Mouse (Mus musculus): Measurements from ENCODE around the gene Trex1. TPM values are rescaled to one million over a fixed set of nuclear protein-coding genes. Genes with fewer than 3 reads are reported as not detected.

Gene Trex1
- polyA plus RNA-seq, 1 experiment from 2014 or later: 10.6 TPM

GRCm38 (mm10) chr9:109090446-109090845, 30.9 kb upstream of the Trex1 start:
- no peak overlapping the region for H3K4me2 ChIP-seq
- H3K4me3 ChIP-seq (ENCODE audit: low read depth, low read length): no peak overlapping the region
- 55% methylated on average over 15 of the region's 15 CpGs for WGBS
- H3K36me3 ChIP-seq (ENCODE audit: insufficient read depth): peaks cover 13% of the 10 kb centered on the region; the same call in 1 of the 2 replicates
- no peak for ATAC-seq (ENCODE audit: insufficient read depth)
- H3K9ac ChIP-seq: no peak overlapping the region
- TF ChIP-seq CTCF (IDR thresholded peaks at IDR 0.05; ENCODE audit: low read depth): no peak
- H3K27ac ChIP-seq (ENCODE audit: low read depth): 0 out of 2 replicates have a peak overlapping the region, but pooled peaks have one; percentile 12
- peak; percentile 21 for DNase-seq
- peaks cover 14% of the 10 kb centered on the region for H3K4me1 ChIP-seq (ENCODE audit: insufficient read depth)
- H3K9me3 ChIP-seq (ENCODE audit: low read depth, low read length): no peaks in the 10 kb centered on the region
- no peaks in the 10 kb centered on the region for H3K27me3 ChIP-seq (ENCODE audit: insufficient read depth, low read length)

DNA sequence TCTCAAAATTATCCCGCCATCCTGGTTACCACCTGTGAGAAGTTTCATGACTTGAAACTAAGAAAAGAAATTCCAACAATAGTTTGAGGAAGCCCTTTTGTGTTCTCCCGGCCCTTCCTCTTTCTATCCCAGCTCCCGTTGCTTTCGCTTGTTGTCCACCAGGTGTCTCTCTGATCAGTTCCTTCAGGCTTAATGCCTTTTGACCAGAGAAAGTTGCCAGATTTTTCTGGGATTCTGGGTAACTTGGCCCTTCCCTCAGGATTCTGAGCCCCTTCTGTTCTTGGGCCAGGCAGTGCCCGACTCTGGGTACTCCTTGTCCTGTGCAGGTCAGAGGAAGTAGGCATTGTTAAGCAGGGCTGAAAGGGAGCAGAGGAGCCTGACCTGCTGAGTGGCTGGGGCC, 28.5 kb upstream of the Trex1 start:
- Histone ChIP-seq H3K4me1 (ENCODE audit: insufficient read depth) (peaks cover 3% of the 10 kb centered on the region; the same call in 1 of the 2 replicates), H3K4me3 (ENCODE audit: low read depth, low read length) (no peak overlapping the region), H3K36me3 (ENCODE audit: insufficient read depth) (peaks cover 13% of the 10 kb centered on the region; the same call in 1 of the 2 replicates), H3K4me2 (no peak overlapping the region), H3K9me3 (ENCODE audit: low read depth, low read length) (no peaks in the 10 kb centered on the region), H3K27ac (ENCODE audit: low read depth) (no peak overlapping the region), H3K27me3 (ENCODE audit: insufficient read depth, low read length) (no peaks in the 10 kb centered on the region), H3K9ac (peak overlapping the region; percentile 0; the same call in 1 of the 2 replicates)
- DNase-seq (peak; percentile 85), ATAC-seq (ENCODE audit: insufficient read depth) (no peak)
- 10% methylated on average over 5 of the region's 5 CpGs for WGBS
- peak; percentile 73 for TF ChIP-seq CTCF (IDR thresholded peaks at IDR 0.05; ENCODE audit: low read depth)

GRCm38 (mm10) chr9:109084922-109085321, 25.4 kb upstream of the Trex1 start:
- no peak overlapping the region for H3K27ac ChIP-seq (ENCODE audit: low read depth)
- peak; percentile 71 for TF ChIP-seq CTCF (IDR thresholded peaks at IDR 0.05; ENCODE audit: low read depth)
- no peaks in the 10 kb centered on the region for H3K27me3 ChIP-seq (ENCODE audit: insufficient read depth, low read length)
- peaks cover 11% of the 10 kb centered on the region for H3K4me1 ChIP-seq (ENCODE audit: insufficient read depth)
- no peak overlapping the region for H3K4me2 ChIP-seq
- no peak overlapping the region for H3K4me3 ChIP-seq (ENCODE audit: low read depth, low read length)
- peak; percentile 74 for DNase-seq
- no peak overlapping the region for H3K9ac ChIP-seq
- 13% methylated on average over 2 of the region's 2 CpGs for WGBS
- no peaks in the 10 kb centered on the region for H3K9me3 ChIP-seq (ENCODE audit: low read depth, low read length)
- ATAC-seq (ENCODE audit: insufficient read depth): no peak
- peaks cover 15% of the 10 kb centered on the region for H3K36me3 ChIP-seq (ENCODE audit: insufficient read depth)

GRCm38 (mm10) chr9:109082124-109082800, 22.7 kb upstream of the Trex1 start, which contains the start of the genes Ccdc51 and Tma7:
Gene Ccdc51, plus strand, starts transcription at chr9:109082493.
Gene Tma7, minus strand, starts transcription at chr9:109082587.
- peaks cover 24% of the 10 kb centered on the region for H3K36me3 ChIP-seq (ENCODE audit: insufficient read depth)
- H3K4me1 ChIP-seq (ENCODE audit: insufficient read depth): peaks cover 11% of the 10 kb centered on the region
- DNase-seq (peak; percentile 89), ATAC-seq (ENCODE audit: insufficient read depth) (peak; percentile 98)
- H3K27me3 ChIP-seq (ENCODE audit: insufficient read depth, low read length): no peaks in the 10 kb centered on the region
- under 1% methylated on average over 37 of the region's 37 CpGs for WGBS
- H3K27ac ChIP-seq (ENCODE audit: low read depth): peak within 1 kb of the TSS; percentile 68
- H3K9me3 ChIP-seq (ENCODE audit: low read depth, low read length): no peaks in the 10 kb centered on the region
- peak within 1 kb of the TSS; percentile 68 for H3K9ac ChIP-seq
- TF ChIP-seq CTCF (IDR thresholded peaks at IDR 0.05; ENCODE audit: low read depth): no peak
- peak within 1 kb of the TSS; percentile 86 for H3K4me2 ChIP-seq
- peak within 1 kb of the TSS; percentile 50 for H3K4me3 ChIP-seq (ENCODE audit: low read depth, low read length)

- Histone ChIP-seq H3K9me3 (ENCODE audit: low read depth, low read length) (no peaks in the 10 kb centered on the region), H3K4me3 (ENCODE audit: low read depth, low read length) (peak overlapping the region; percentile 50), H3K4me1 (ENCODE audit: insufficient read depth) (peaks cover 11% of the 10 kb centered on the region), H3K4me2 (peak overlapping the region; percentile 86), H3K27ac (ENCODE audit: low read depth) (peak overlapping the region; percentile 39; the same call in 1 of the 2 replicates), H3K27me3 (ENCODE audit: insufficient read depth, low read length) (no peaks in the 10 kb centered on the region), H3K36me3 (ENCODE audit: insufficient read depth) (peaks cover 24% of the 10 kb centered on the region), H3K9ac (peak overlapping the region; percentile 68)
- peak; percentile 5; the same call in 1 of the 2 replicates for ATAC-seq (ENCODE audit: insufficient read depth)
- TF ChIP-seq CTCF (IDR thresholded peaks at IDR 0.05; ENCODE audit: low read depth): no peak
- WGBS: 5% methylated on average over 11 of the region's 11 CpGs
- DNase-seq: no peak
Observed at GRCm38 (mm10) chr9:109081749-109082123, 22.2 kb upstream of the Trex1 start.

DNA sequence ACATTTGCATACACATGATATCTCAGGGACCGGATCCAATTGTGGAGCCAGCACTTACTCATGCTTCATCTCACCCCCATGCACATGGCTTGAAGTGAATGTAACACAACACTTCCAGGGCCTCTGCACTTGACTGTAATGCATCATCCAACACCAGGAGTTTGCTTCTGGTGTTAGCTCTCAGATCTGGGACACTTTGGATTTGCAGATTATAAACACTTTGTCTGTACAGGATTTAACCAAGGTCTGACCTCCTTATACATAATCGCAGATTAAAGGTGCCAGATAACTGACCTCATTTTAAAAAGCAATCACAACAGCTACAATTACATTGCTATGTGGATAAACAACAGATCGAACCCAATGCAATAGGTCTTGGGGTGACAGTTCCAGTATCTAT, 21.0 kb upstream of the Trex1 start:
- Histone ChIP-seq H3K4me3 (ENCODE audit: low read depth, low read length) (no peak overlapping the region), H3K4me2 (no peak overlapping the region), H3K9ac (no peak overlapping the region), H3K36me3 (ENCODE audit: insufficient read depth) (peaks cover 24% of the 10 kb centered on the region), H3K27me3 (ENCODE audit: insufficient read depth, low read length) (no peaks in the 10 kb centered on the region), H3K4me1 (ENCODE audit: insufficient read depth) (peaks cover 11% of the 10 kb centered on the region), H3K9me3 (ENCODE audit: low read depth, low read length) (no peaks in the 10 kb centered on the region), H3K27ac (ENCODE audit: low read depth) (no peak overlapping the region)
- ATAC-seq (ENCODE audit: insufficient read depth): no peak
- no peak for TF ChIP-seq CTCF (IDR thresholded peaks at IDR 0.05; ENCODE audit: low read depth)
- DNase-seq: no peak
- WGBS: 91% methylated on average over 3 of the region's 3 CpGs

Measured in lung, embryonic 14.5 days (tissue).